Mouse (Mus musculus) Patski (cell line): ENCODE data around the gene Ahr. TPM values are rescaled to one million over a fixed set of nuclear protein-coding genes. Genes with fewer than 3 reads are reported as not detected.

Source experiments
- ATAC-seq: fragments of 100-300 bp; one replicate; pipeline ENCODE4 v1.8.0; 2021
- CTCF ChIA-PET: fragments of 350-600 bp; sonication (Branson Sonifier 250); formaldehyde crosslinking; loops from one replicate; lab custom pipeline; 2022; ENCODE audit warnings: inconsistent platforms; lab: Charles Lee
- POLR2A ChIA-PET: fragments of 350-600 bp; sonication (Branson Sonifier 250); formaldehyde crosslinking; loops from one replicate; lab custom pipeline; 2022; ENCODE audit warnings: antibody characterized with exemption, inconsistent platforms; lab: Charles Lee
- DNase-seq: peaks from one replicate; pipeline ENCODE4 v3.0.0-alpha.2; 2011; ENCODE audit warnings: low read depth, low spot score
- H3K27me3 ChIP-seq: fragments of 371-371 bp; one replicate; pipeline ENCODE4 v1.5.1; 2021
- CTCF ChIP-seq: fragments of 100-300 bp; IDR thresholded peaks from one replicate; pipeline ENCODE4 v1.5.1; 2021
- in situ Hi-C: fragments of 300-500 bp; cut with MboI; formaldehyde crosslinking; loops from 3 replicates; pipeline ENCODE4 v1.11.1; 2018; ENCODE audit warnings: low pct_unique_long_range_greater_than_20kb, mixed read lengths
- polyA plus RNA-seq: library from polyadenylated mRNA; unstranded; gene quantifications from one replicate; pipeline ENCODE4 v1.2.3, GENCODE M21; 2021

Gene Ahr
- polyA plus RNA-seq, 1 experiment from 2014 or later = 9.7 TPM

DNA sequence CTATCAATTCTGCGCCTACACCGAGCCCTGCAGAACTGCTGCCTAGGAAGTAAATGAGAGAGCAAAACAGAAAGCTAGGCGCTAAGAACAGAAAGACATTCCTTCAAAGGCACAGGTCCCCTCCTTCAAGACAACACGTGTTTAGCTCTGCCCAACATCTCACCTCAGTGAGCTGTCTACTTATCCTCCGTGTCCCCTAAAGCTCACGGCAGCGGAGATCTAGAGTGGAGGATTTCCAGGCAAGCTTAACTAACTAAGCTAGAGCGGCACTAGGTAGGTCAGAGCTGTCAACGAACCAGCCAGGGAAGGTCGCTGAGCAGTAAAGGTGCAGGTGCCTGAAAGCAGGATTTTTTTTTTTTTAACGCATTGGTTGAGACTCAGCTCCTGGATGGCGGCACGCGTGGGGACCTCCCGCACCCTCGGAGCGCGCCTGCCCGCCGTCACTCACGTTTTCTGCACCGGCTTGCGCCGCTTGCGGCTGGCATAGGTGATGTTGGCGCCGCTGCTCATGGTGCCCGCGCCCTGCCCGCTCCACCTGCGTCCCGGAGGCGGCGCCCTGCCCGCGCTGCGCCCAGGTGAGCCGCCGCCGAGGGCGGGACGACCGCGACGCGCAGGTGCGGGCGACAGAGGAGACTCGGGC, 604 bp downstream of the Ahr start:
- ATAC-seq = peak; percentile 61
- POLR2A ChIA-PET = interaction anchor here (0.6 kb wide), 1 partner anchor 226 kb away, joined by 5 read pairs; no protein-coding TSS in a partner anchor
- DNase-seq = no peak

DNA sequence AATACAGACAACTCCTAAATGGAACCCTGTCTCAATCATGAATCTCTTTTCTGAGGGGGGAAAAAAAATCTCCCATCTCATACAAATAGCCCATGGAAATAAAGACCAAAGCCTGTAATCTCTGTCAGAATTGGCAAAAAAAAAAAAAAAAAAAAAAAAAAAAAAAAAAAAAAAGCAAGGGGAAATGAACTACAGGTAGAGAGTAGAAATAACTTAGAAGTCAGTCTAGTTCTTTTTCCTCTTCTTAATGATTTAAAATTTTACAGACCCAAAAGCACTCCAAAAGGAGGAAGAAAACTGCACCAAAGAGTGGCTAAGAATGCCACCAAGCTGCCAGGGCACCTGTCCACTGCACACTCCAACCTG, 1.1 kb downstream of the Ahr start:
- ChIA-PET CTCF (interaction anchor here (1.8 to 4.1 kb wide), 2 partner anchors 225 to 297 kb away, joined by 7 to 24 read pairs; no protein-coding TSS in a partner anchor), POLR2A (interaction anchor here (0.6 kb wide), 1 partner anchor 225 kb away, joined by 5 read pairs; no protein-coding TSS in a partner anchor)
- no peak for DNase-seq
- no peaks in the 10 kb centered on the region for H3K27me3 ChIP-seq
- in situ Hi-C loops = loop anchor here (5.0 to 10.0 kb wide), 3 partner anchors 139 to 351 kb away; no protein-coding TSS in a partner anchor
- no peak for TF ChIP-seq CTCF
- no peak for ATAC-seq

More for the DNA sequence above, 604 bp downstream of the Ahr start:
- in situ Hi-C loops = loop anchor here (5.0 to 10.0 kb wide), 3 partner anchors 138 to 351 kb away; no protein-coding TSS in a partner anchor
- peak; percentile 40 for TF ChIP-seq CTCF
- CTCF ChIA-PET = interaction anchor here (1.0 to 4.1 kb wide), 2 partner anchors 226 to 297 kb away, joined by 3 to 24 read pairs; no protein-coding TSS in a partner anchor
- H3K27me3 ChIP-seq = no peaks in the 10 kb centered on the region

DNA sequence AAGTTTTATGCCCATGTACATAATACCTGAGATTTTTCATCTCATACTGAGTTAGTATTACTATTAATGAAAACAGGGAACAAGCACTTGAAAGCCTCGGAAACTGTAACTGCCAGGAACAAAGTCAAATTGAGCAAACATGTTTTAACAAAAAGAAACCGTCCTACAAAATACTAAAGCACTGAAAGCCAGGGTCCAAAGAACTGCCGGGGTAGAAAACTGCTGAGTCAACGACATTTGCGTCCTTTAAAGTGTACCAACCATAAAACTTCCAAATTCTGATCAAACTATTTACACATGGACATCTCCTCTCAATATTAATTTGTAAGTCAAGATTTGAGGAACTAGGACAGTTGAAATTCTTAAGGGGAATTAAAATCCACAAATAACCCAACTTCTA, 1.7 kb downstream of the Ahr start:
- no peak for DNase-seq
- no peak for TF ChIP-seq CTCF
- ATAC-seq = no peak
- CTCF ChIA-PET = interaction anchor here (1.0 to 4.1 kb wide), 7 partner anchors 12 to 311 kb away, joined by 3 to 24 read pairs (median 6); no protein-coding TSS in a partner anchor
- in situ Hi-C loops = loop anchor here (5.0 to 10.0 kb wide), 3 partner anchors 139 to 352 kb away; no protein-coding TSS in a partner anchor
- H3K27me3 ChIP-seq = no peaks in the 10 kb centered on the region
- POLR2A ChIA-PET = no interaction called here

DNA sequence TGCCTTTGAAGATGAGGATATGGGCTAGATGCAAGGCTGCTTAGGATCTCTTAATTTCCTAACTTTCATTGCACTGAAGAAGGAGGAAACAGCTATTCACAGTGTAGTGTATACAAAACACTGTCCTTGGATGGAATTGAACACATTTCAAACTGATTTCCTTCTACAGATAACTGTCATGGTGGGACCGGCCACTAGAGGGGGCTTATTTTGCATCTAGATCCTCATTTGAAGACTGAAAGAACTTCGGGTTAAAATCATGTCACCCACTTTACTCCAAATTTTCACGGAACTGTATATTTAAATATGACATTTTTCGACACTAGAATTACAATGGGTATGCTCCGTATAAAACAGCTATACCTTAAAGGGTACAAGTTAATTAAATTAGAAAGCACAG, 2.7 kb downstream of the Ahr start:
- ATAC-seq = no peak
- in situ Hi-C loops = loop anchor here (5.0 to 10.0 kb wide), 3 partner anchors 140 to 353 kb away; no protein-coding TSS in a partner anchor
- peak; percentile 66 for TF ChIP-seq CTCF
- DNase-seq = no peak
- ChIA-PET POLR2A (no interaction called here), CTCF (interaction anchor here (1.0 to 4.1 kb wide), 10 partner anchors 11 to 310 kb away, joined by 3 to 24 read pairs (median 5); no protein-coding TSS in a partner anchor)
- no peaks in the 10 kb centered on the region for H3K27me3 ChIP-seq

DNA sequence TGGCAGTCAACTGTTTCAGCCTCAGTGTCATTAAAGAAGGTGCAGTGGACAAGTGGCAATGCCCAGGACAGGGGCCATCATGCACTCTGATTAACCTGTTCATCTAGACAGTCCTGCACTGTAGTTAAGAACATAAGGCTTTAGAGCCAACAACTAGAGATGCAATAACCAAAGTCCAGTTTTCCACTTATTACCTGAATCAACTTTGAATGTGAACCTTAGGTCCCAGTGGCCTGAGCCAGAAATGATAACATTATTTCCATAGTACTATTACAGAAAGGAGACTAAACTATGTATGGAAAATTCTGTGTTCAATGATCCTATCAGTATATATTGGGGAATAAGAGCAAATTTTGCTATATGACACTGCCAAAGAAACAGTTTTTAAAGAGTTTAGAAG, 4.3 kb downstream of the Ahr start:
- CTCF ChIA-PET = no interaction called here
- H3K27me3 ChIP-seq = no peaks in the 10 kb centered on the region
- in situ Hi-C loops = loop anchor here (5.0 to 10.0 kb wide), 3 partner anchors 142 to 354 kb away; no protein-coding TSS in a partner anchor
- ATAC-seq (no peak), DNase-seq (no peak)
- no peak for TF ChIP-seq CTCF
- POLR2A ChIA-PET = no interaction called here

DNA sequence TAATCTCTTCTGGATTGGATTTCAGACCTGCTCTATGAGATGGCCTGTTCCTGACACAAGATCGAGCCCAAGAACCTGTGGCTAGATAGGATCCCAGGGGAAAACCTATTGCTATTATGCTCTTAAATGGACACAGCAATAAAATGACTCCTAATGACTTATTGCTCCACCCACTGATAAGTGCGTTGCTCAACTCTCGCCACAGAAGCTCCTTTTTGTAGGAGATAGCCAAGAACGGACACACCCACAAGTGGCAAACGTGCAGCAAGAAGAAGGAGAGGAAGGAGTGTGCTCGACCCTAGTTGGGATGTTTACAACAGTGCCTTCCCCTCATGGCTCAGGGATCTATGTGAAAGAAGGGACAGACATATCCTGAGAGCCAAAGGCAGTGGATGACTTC, 7.4 kb downstream of the Ahr start:
- ChIA-PET POLR2A (no interaction called here), CTCF (no interaction called here)
- no peak for TF ChIP-seq CTCF
- DNase-seq = no peak
- in situ Hi-C loops = loop anchor here (10.0 kb wide), 2 partner anchors 223 to 313 kb away; no protein-coding TSS in a partner anchor
- no peak for ATAC-seq
- no peaks in the 10 kb centered on the region for H3K27me3 ChIP-seq

GRCm38 (mm10) chr12:35522585-35523103, 12.2 kb downstream of the Ahr start:
- in situ Hi-C loops = loop anchor here (10.0 kb wide), 2 partner anchors 218 to 308 kb away; no protein-coding TSS in a partner anchor
- ATAC-seq (no peak), DNase-seq (no peak)
- no peak for TF ChIP-seq CTCF
- ChIA-PET POLR2A (no interaction called here), CTCF (no interaction called here)
- no peaks in the 10 kb centered on the region for H3K27me3 ChIP-seq

- no peak for DNase-seq
- POLR2A ChIA-PET = no interaction called here
- in situ Hi-C loops = no loop called here
- TF ChIP-seq CTCF = no peak
- no peak for ATAC-seq
- CTCF ChIA-PET = interaction anchor here (1.1 kb wide), 1 partner anchor 13 kb away, joined by 4 read pairs; no protein-coding TSS in a partner anchor
- no peaks in the 10 kb centered on the region for H3K27me3 ChIP-seq
These were observed 19.2 kb downstream of the Ahr start for GRCm38 (mm10) chr12:35515621-35516020.

DNA sequence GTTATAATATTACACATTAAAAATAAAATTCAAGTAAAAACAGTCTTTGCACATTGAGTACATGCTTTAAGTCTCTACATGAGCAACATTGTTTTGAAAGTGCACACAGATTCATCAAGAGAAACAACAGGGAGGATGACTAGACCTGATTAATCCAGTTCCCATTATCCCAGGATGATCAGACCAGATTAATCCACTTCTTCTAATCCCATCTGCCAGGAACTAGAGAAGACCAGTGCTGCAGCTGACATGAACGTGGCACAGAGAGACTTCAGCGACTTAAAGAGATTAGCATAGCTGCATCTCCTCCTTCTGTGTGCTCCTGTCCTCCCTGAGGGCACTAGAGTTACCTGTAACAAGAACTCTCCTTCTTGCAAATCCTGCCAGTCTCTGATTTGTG, 20.2 kb downstream of the Ahr start:
- ATAC-seq (no peak), DNase-seq (no peak)
- POLR2A ChIA-PET = no interaction called here
- in situ Hi-C loops = no loop called here
- no peaks in the 10 kb centered on the region for H3K27me3 ChIP-seq
- TF ChIP-seq CTCF = no peak
- CTCF ChIA-PET = no interaction called here

DNA sequence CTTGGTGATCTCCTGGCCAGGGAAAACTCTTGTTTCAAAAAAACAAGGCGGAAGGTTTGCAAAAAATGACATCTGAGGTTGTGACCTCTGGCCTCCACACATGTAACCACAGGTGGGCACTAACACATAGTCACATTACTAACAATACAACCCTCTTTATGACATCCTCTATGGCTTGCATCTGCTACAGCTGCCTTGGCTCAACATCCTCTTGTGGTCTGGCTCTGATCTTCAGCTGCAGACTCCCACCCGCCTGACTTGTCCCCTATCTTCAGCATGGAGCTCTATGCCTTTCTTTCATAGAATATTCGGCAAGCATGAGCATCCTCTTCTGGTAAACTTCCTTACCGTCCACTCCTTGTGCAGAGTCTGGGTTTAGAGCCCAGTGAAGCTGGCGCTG, 24.1 kb downstream of the Ahr start:
- ChIA-PET POLR2A (no interaction called here), CTCF (no interaction called here)
- in situ Hi-C loops = no loop called here
- H3K27me3 ChIP-seq = no peaks in the 10 kb centered on the region
- DNase-seq (no peak), ATAC-seq (no peak)
- TF ChIP-seq CTCF = no peak

DNA sequence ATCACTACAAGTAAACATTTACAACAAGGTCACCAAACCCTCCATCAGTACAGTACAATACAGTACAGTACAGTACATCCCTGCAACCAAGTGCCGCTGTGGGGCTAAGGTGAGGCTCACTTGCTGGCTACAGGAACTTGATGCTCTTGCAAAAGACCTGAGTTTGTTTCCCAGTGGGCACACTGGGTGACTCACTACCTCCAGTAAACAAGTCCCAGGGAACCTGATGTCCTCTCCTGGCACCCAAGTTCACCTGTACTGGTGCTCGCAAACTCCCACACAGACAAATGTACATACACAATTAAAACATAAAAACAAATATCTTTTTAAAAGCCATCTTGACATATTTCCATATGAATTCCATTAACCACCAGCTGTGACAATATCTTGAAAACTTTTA, 28.5 kb downstream of the Ahr start:
- TF ChIP-seq CTCF = no peak
- ChIA-PET CTCF (interaction anchor here (0.8 kb wide), 1 partner anchor 325 kb away, joined by 3 read pairs; no protein-coding TSS in a partner anchor), POLR2A (no interaction called here)
- in situ Hi-C loops = no loop called here
- ATAC-seq (no peak), DNase-seq (no peak)
- H3K27me3 ChIP-seq = no peaks in the 10 kb centered on the region
